Mouse (Mus musculus) liver, adult (tissue): Measurements from ENCODE around the gene 4931414P19Rik.

Experiments used
- GATA4 ChIP-seq: IDR thresholded peaks from 2 replicates; pipeline ENCODE4 v1.6.1; 2014; ENCODE audit warnings: mild to moderate bottlenecking, low read length; ENCODE audit not compliant: insufficient replicate concordance

4931414P19Rik gene

GRCm38 (mm10) chr14:54605752-54606321, at the start of gene 4931414P19Rik:
Gene 4931414P19Rik, minus strand, starts transcription at chr14:54605993.
- no peak for TF ChIP-seq GATA4

GRCm38 (mm10) chr14:54653496-54653895, 47.7 kb upstream of the 4931414P19Rik start:
- TF ChIP-seq GATA4 = no peak; the same call in 1 of the 2 replicates

GRCm38 (mm10) chr14:54652787-54653186, 47.0 kb upstream of the 4931414P19Rik start:
- no peak for TF ChIP-seq GATA4

GRCm38 (mm10) chr14:54651556-54651955, 45.8 kb upstream of the 4931414P19Rik start:
- TF ChIP-seq GATA4 = no peak

- no peak for TF ChIP-seq GATA4
Observed at GRCm38 (mm10) chr14:54650621-54651454, 45.0 kb upstream of the 4931414P19Rik start.

- TF ChIP-seq GATA4 = no peak
Observed at GRCm38 (mm10) chr14:54647900-54648299, 42.1 kb upstream of the 4931414P19Rik start.

GRCm38 (mm10) chr14:54646898-54647636, 41.3 kb upstream of the 4931414P19Rik start:
- TF ChIP-seq GATA4 = no peak

GRCm38 (mm10) chr14:54646455-54646854, 40.7 kb upstream of the 4931414P19Rik start:
- TF ChIP-seq GATA4 = no peak

GRCm38 (mm10) chr14:54644294-54644693, 38.5 kb upstream of the 4931414P19Rik start:
- TF ChIP-seq GATA4 = no peak

GRCm38 (mm10) chr14:54643011-54643410, 37.2 kb upstream of the 4931414P19Rik start:
- TF ChIP-seq GATA4 = no peak

- no peak for TF ChIP-seq GATA4
Observed at GRCm38 (mm10) chr14:54642224-54642944, 36.6 kb upstream of the 4931414P19Rik start.

GRCm38 (mm10) chr14:54641305-54641969, 35.6 kb upstream of the 4931414P19Rik start, which contains the start of gene Cdh24:
Gene Cdh24, minus strand, starts transcription at chr14:54641364.
- no peak for TF ChIP-seq GATA4

GRCm38 (mm10) chr14:54640946-54641304, 35.1 kb upstream of the 4931414P19Rik start, which contains the start of gene Gm17606:
Gene Gm17606, plus strand, starts transcription at chr14:54640952.
- TF ChIP-seq GATA4 = no peak

- no peak for TF ChIP-seq GATA4
Observed at GRCm38 (mm10) chr14:54640121-54640520, 34.3 kb upstream of the 4931414P19Rik start.
